Mouse (Mus musculus) thymus, adult 2 months (tissue): Measurements from ENCODE around the gene Gli1.

Source experiments
- CTCF ChIP-seq: fragments of 200-500 bp; IDR thresholded peaks from 2 replicates; pipeline ENCODE4 v1.5.1; 2012; ENCODE audit warnings: mild to moderate bottlenecking, control low read depth, low read length, moderate library complexity, borderline replicate concordance; ENCODE audit not compliant: control insufficient read depth, poor library complexity, insufficient read depth; ENCODE audit errors: extremely low read depth
- POLR2A ChIP-seq: fragments of 200-500 bp; IDR thresholded peaks from 2 replicates; pipeline ENCODE4 v1.6.1; 2012; ENCODE audit warnings: mild to moderate bottlenecking, low read length, control low read depth, moderate library complexity; ENCODE audit not compliant: control insufficient read depth, poor library complexity, insufficient read depth; ENCODE audit errors: extremely low read depth

GRCm38 (mm10) chr10:127339683-127340576 lies 1.8 kb downstream of the Gli1 start:
- TF ChIP-seq CTCF (no peak), POLR2A (no peak)
